Mouse (Mus musculus): ENCODE data around the gene Col9a3. TPM values are rescaled to one million over a fixed set of nuclear protein-coding genes. Genes with fewer than 3 reads are reported as not detected.

Col9a3 gene
- total RNA-seq (2015) (0.62 and 1.3 TPM in 2 replicates), total RNA-seq (2017) (0.16 and 0.51 TPM in 2 replicates)

DNA sequence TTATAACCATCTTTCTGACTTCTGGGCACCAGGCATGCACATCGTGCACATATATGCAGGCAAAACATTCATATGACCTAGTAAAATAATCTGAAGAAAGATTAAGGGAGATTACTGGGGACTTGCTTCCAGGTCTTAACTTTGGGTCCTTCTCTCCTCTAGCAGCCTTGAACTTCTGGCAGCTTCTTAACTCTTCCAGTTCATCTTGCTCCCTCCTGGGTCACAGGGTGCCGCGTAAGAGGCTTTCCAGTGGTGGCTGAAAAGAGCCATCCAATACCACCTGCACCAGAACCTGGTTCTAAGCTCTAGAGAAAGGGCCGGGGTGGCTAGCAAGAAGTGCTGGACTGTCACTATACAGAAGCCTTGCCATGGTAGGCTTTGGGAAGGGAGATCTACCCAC, at the start of gene Col9a3:
Gene Col9a3, plus strand, starts transcription at position 301 of the 400 bp plus-strand sequence.
- no peak for ATAC-seq (ENCODE audit: poor library complexity, severe bottlenecking)

DNA sequence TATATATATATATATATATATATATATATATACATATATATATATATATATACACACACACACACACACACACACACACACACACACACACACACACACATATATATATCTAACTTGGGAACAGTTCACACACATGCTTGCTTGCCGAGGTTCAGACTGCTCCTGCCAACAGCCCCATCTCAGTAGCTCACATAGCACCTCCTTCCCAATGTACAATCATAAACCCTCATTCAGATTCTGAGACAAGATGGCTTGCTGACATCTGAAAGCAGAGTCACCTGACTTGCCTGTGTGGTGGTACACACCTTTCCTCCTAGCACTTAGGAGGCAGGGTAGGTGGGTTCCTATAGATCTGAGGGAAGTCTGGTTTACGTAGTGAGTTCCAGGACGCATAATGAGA, 45.2 kb upstream of the Col9a3 start:
- no peak for ATAC-seq (ENCODE audit: poor library complexity, severe bottlenecking)

DNA sequence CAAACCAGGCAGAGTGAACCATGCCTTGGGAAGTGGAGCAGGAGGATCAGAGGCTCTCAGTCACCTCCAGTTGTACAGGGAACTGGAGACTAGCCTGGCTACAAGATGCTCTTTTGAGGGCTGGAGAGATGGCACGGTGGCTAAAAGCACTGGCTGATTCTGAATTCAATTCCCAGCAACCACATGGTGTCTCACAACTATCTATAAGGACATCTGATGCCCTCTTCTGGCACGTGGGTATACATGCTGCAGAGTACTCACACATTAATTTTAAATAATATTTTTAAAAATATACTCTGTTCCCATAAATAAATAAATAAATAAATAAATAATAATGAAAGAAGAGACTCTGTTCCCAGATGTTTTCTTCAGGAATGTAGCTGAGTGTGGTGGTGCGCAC, 42.4 kb upstream of the Col9a3 start:
- ATAC-seq (ENCODE audit: poor library complexity, severe bottlenecking): no peak

DNA sequence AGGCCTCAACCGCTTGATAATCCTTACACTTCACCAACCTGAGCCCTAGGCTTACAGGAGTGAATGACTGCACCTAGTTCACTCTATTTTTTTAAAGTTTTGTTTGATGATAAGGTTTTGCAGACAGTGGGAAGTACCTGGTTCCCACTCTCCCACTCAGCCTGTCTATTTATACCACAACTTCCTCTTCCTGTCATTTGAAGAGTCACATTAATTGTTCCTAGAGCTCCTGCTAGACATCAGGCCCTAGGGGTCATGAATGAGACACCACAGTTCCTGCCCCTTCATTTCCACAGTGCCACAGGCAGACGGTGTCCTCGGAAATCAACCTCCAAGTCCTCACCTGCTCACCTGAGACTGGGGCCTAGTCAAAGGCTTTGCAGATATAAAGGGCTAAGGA, 41.1 kb upstream of the Col9a3 start:
- ATAC-seq (ENCODE audit: poor library complexity, severe bottlenecking): 0 out of 2 replicates have a peak, but pooled peaks have one; percentile 45

DNA sequence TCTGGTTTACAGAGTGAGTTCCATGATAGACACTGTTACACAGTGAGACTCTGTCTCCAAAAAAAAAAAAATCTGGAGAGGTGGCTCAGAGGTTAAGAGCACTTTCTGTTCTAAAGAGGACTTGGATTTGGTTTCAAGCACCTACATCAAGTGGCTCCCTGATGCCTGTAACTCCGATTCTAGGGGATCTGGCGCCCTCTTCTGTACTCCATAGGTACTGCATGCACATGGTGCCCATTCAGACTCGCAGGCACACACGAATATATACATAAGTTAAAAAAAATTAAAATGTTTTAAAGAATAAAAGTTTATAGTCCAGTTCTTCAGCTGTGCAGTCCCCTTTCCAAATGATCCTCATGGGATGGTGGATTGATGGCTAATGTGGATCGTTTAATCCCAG, 37.3 kb upstream of the Col9a3 start:
- ATAC-seq (ENCODE audit: poor library complexity, severe bottlenecking): peak; percentile 54; the same call in 1 of the 2 replicates

DNA sequence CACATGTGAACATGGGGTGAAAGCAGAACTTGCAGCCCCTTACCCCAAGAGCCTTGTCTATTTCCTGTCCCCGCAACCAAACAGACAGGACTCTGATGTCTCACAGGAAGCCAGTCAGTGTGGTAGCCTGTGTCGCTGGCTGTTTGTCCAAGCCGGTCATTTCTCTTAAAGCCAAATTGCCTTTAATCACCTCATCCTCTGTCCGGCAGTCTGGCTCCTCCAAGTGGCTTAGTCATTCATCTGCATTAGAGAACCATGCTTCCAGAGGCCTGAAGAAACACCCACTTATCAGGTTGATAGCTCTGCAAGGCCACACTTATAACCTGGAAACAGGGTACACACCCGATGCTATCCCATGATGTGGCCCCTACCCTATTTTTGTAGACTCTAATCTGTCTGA, 35.4 kb upstream of the Col9a3 start:
- no peak for ATAC-seq (ENCODE audit: poor library complexity, severe bottlenecking)

DNA sequence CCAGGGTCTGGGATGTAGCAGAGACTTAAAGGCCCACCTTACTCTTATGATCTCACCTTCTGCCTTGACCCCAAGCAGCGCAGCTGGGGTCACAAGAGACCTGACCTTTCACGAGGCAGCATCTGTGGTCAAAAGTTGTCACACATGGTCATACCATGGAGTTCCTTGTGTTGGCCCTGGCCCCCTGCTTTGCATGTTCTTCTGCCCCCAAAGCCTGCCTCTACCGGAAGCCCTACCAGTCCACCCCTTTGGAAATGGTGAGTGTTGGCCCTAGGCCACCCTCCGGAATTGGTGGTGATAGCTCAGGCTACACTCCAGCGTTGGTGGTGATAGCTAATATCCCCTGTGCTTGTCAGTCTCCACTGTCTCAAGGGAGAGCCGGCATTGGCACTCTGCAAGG, 34.3 kb upstream of the Col9a3 start:
- ATAC-seq (ENCODE audit: poor library complexity, severe bottlenecking): no peak

DNA sequence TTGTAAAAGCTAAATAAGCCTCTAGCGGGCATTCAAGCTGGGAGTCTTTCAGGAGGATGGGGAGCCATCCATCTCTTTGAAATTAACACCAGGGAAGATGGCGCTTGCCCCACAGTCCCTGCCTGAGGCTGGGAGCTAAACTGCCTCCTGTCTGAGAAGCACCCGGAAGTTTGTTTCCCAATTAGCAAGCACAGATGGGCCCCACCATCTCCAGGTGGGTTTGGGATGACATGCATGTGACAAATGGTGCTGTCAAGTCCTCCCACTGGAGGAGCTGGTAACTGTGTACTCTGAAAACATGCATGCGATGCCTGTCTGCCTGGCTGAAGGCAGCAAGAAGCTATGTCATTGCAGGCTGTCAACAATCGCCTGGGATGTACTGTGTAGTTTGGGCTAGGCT, 33.7 kb upstream of the Col9a3 start:
- no peak for ATAC-seq (ENCODE audit: poor library complexity, severe bottlenecking)

DNA sequence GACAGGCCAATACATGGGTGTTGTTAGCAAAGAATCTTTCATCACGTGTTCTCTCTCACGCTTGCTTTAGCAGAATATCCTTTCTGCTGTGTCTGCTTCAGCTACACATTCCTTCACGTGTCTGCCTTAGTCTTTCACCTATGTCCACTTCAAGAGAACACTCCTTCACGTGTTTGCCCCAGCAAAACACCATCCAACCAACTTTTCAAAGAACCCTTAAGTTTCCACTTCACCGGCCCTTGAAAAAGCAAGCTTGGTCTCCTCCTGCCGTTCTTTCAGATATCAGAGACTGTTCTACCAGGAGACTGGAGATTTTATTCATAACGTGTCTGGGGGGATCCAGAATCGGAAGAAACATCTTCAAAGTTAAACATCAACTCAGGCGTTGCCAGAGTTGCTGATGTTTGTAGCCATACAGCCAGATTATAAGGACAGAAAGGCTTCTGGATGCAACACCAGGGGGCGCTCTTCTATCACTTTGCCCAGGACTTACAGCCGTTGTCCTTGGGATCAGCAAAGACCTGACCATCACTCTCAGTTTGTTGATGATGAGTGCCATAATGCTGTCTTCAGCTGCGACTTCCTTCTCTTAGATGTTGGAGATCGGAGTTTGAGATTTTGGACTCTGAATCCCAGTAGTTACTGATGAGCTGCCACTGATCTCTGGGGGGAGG, 31.2 kb upstream of the Col9a3 start:
- peak; percentile 79 for ATAC-seq (ENCODE audit: poor library complexity, severe bottlenecking)

DNA sequence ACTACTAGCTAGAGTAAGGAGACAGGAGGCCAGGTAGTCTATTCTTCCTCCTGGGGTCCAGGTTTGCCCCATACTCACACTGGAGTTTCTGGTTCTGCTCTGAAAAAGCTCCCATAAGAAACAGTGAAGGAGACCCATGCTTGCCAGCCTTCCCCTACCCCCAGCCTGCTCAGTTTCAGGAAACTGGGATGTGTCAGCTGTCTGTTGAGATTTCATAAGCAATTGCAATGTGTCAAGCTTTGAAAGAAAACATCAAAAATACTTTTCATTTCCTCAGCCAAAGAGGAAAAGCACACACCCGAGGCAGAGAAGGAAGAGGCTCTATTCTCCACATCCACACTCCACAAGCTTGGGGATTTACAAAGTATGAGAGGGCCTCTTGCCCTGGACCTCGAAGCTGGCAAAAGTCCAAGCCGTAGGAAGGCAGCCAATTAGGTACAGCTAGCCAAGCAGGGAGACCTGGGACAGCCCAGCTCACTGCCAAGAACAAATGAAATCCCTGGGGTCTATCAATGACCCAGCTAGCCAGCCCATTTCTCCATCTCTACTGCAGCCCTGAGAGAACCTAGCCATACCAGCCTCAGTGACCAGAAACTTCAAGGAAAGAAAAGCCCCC, 28.5 kb upstream of the Col9a3 start:
- no peak for ATAC-seq (ENCODE audit: poor library complexity, severe bottlenecking)

DNA sequence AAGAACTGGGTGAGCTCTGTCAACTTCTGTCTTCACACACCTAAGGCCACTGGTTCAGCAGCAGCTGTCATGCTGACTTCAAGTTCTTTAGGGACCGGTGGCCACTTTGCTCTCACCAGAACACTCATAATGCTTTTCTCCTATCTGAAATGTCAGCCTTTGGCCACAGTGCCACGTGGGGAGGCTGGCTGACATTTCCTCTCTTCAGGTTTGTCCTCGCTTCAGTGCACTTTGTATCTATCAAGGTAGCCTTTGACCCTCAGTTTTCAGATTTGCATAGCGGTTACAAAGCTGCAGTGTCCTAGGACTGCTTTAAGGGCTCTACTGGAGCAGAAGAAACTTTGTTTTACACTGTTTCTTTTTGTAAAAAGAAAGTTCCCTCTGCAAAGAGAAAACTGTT, 21.1 kb upstream of the Col9a3 start:
- no peak for ATAC-seq (ENCODE audit: poor library complexity, severe bottlenecking)

DNA sequence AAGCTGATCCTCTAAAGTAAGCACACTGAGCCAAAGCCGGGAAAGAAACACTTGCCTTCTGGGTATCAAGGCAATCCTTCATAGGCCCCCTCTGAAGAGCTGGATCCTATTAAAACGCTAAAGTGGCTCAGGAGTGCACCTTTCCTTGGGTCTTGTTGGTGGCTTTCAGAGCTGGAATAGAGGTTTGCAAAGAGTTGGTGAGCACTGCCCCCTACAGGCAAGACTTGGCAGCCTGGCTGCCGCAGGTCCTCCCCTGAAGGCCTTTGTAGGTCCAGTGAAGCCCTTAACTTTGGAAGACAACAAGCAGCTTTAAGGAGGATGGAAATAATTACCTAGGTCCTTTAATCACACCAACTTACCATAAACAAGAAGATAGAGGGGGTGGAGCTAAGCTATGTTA, 18.9 kb upstream of the Col9a3 start:
- ATAC-seq (ENCODE audit: poor library complexity, severe bottlenecking): peak; percentile 65

DNA sequence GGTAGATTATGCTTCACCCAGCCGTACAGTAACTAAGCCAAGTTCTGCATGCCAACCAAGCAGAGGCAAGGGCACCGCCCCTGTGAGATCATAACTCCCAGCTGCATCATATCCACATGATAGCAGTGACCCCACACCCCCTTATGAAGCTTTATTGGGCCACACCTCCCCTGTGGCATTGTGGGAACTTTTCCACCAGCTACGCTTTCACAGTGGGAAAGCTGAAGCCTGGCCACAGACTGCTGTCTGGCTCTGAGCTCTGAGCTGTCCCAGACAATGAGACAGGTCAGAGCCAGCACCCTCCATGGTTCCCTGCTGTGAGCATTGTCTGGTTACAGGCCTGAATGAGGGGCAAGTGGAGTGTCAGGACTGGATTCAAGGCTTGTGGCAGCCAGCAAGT, 16.6 kb upstream of the Col9a3 start, which contains the start of gene Mrgbp:
Gene Mrgbp, plus strand, starts transcription at position 303 of the 400 bp plus-strand sequence.
- ATAC-seq (ENCODE audit: poor library complexity, severe bottlenecking): no peak

DNA sequence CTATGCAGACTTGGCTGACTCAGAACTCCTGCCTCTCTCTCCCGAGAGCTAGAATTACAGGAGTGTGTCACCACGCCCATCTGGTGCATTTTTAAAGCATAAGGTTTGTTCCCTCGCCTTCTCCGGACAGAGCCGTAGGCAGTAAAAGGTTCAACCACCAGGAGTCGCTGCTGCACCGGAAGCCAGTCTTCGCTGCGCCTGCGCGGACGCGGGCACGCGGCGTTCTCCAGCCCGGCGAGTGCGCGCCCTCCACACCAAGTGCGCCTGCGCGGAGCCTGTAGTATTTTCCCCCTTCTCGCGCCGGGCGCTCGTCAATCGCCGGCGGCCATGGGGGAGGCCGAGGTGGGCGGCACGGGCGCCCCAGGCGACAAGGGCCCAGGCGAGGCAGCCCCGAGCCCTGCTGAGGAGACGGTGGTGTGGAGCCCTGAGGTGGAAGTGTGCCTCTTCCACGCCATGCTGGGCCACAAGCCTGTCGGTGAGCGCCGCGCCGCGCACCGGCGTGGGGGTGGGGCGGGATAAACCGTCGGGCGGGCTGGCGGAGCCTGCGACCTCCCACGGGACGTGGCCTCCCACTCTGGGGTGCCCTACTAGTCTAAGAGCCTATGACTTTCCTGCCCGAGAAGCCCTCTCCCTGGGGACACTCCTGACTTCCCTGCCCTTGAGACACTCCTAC, 15.0 kb upstream of the Col9a3 start:
- ATAC-seq (ENCODE audit: poor library complexity, severe bottlenecking): peak; percentile 88

DNA sequence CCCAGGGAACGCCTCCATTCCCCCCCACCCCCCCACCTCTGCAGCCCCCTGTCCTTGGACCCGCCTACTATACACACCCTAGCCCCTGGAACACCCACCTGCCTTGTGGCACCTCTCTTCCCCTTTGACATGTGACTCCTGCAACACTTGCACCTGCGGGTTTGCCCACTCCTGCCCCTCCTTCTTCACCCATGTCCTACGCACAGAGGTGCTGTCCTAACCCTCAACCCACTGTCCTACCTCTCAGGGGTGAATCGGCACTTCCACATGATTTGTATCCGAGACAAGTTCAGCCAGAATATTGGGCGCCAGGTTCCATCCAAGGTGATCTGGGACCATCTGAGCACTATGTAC, 14.5 kb upstream of the Col9a3 start:
- ATAC-seq (ENCODE audit: poor library complexity, severe bottlenecking): 0 out of 2 replicates have a peak, but pooled peaks have one; percentile 17

DNA sequence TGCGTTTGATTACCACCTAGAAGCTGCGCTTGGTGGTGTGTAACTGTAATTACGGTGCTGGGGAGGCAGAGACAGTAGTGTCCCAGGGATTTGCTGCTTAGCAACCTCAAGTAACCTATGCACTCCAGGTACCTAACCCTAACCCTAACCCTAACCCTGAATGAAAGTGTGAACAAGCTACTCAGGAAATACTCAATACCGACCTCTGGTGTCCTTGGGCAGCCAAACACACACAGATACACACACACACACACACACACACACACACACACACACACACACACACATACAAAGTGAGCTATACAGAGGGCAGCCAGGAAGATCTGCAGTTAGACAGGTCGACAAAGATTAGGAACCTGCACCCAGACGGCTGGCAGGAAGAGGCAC, 8.9 kb upstream of the Col9a3 start:
- ATAC-seq (ENCODE audit: poor library complexity, severe bottlenecking): peak; percentile 16

DNA sequence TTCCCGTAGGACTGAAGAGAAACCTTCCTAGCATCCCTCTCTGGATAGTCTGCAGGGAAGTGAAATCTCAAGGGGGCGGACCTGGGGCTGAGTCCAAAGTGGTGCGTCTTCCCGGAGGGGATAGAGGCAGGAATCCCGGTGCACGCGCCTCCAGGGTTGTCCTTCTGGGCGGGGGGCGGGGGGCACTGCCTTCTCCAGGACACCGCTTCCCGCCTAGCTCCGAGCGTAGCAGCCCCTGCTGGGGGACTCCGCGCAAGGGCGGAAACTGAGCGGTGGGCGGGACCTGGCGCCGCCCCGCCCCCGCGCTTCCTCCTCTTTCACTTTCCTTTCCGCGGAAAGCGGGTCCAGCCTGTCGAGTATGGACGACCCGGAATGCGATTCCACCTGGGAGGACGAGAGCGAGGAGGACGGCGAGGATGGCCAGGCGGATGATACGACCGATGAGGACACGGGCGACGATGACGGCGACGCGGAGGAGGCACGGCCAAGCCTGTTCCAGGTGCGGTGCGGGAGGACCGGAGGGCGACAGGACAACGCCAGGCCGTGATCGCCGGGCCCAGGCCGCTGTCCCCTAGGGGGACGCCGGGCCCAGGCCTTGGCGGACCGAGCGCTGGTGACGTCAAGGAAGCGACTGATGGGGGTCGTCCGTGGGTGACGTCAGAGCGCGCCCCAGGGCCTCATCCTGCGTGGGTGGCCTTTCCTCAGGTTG, 8.3 kb upstream of the Col9a3 start, which contains the start of gene Ogfr:
Gene Ogfr, plus strand, starts transcription at position 123 of the 709 bp plus-strand sequence.
- peak; percentile 92 for ATAC-seq (ENCODE audit: poor library complexity, severe bottlenecking)

DNA sequence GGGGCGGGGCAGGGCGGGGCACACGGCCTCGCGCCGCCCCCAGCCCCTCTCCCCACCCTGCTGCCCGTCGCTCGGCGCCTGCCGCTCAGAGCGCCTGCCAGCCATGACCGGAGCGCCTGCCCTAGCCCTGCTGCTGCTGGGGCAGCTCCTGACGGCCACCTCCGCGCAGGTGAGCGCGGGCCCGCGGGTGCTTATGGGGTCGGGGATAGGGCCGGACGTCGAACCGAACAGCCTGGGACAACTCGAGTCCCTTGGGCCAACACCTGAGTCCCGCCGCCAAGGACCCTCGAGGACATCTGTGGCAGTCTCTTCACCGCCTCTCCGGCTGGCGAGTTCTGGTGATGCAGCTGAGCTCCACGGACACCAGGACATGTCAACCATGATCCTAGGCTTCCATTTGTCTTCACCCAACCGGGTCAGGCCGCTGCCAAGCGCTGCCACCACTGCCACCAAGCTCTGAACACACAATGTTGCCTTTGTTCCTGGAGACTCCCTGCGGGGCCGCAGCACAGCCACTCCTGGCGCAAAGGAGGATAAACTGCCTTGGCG, 641 bp downstream of the Col9a3 start:
- no peak for ATAC-seq (ENCODE audit: poor library complexity, severe bottlenecking)

DNA sequence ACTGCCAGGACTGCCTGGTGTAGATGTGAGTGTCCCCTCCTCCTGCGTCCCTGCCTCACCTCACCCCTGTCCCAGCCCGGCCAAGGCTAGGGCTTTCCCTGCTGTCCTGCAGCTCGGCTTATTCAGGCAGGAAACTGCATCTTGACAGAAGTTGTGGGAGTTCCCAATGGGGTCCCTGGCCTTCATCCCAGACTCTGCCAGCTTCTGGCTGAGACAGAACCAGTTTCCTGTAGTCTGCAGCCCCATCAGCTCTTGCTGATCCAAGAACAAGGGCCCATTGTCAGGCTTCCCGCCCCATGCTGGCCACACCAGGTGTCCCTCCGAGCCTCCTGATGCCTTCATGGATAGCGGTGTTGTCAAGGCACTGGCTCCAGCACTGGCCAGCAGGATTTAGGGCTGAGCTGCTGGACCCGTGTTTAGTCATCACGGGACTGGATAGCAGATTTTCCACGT, 3.0 kb downstream of the Col9a3 start:
- no peak for ATAC-seq (ENCODE audit: poor library complexity, severe bottlenecking)

DNA sequence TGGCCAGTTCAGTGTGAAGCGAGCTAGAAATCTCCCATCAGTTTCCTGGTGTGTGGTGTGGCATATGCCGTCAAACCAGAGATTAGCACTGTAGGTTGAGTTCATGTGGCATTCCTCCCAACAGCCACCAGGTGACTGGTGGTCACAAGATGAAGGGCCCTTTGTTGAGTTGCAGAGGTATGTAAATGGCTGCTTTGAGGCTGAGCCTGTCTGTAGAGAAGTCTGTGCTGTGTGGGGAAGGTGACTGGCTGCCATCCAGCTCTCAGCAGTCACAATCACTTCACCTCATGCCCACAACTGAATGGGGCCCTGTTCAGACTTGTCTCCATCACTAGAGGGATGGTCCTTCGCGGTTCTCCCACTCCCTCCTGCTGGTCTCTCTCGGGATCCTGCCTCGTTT, 7.2 kb downstream of the Col9a3 start:
- no peak for ATAC-seq (ENCODE audit: poor library complexity, severe bottlenecking)

DNA sequence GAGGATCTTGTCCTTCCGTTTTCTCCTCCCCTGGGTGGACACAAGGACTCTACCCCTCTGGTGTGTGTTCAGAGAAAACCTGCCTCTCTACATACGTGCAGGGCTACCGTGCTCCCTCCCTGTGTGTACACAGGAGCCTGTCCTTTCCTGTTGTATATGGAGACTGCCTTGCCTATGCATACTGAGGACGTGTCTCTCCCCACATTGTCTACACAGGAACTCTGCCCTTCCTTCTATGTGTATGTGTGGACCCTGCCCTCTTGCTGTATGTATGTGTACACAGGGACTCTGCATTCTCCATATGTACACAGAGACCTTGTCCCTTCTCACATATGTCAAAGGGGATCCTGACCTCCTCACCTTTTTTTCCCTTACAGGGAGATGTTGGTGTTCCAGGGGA, 12.7 kb downstream of the Col9a3 start:
- ATAC-seq (ENCODE audit: poor library complexity, severe bottlenecking): no peak

Data from megakaryocyte, adult 5-6 weeks (primary cell).